Mouse (Mus musculus): ENCODE results near the gene Sptssa. TPM values are rescaled to one million over a fixed set of nuclear protein-coding genes. Genes with fewer than 3 reads are reported as not detected.
"Not testable (repeated sequence)": the region's sequence is repeated elsewhere in the genome, so short reads cannot be mapped to it uniquely, and the experiment has no call there.

Gene Sptssa
- total and polyA plus RNA-seq, 2 experiments from 2014 or later, result 66.0 to 222 TPM

DNA sequence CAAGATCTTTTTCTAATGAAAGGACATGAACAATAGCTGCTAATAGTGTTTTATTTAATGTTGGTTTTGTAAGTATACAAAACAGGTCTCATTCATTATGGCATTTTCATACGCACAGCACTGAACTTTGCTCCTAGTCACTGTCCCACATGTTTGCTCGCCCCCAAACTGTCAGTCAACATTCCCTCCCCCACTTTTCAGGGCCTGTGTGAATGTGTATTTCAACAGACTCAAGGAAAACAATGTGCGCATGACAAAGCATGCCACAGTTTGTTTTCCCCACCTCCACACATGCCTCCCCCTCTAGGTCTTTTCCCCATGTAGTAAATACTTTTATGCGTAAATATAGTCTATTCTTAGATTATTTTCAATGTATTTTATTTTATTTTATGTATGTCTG, 14.9 kb upstream of the Sptssa start:
- Histone ChIP-seq H3K9ac (replicated peaks; ENCODE audit: low read length) (no peak overlapping the region), H3K4me2 (ENCODE audit: low read depth, low read length) (no peak overlapping the region), H3K27ac (no peak overlapping the region), H3K4me1 (ENCODE audit: insufficient read depth, low read length) (no peaks in the 10 kb centered on the region), H3K9me3 (ENCODE audit: low read length) (no peaks in the 10 kb centered on the region), H3K4me3 (ENCODE audit: low read length) (no peak overlapping the region), H3K36me3 (ENCODE audit: insufficient read depth, low read length) (peaks cover 17% of the 10 kb centered on the region; the same call in 1 of the 2 replicates), H3K27me3 (ENCODE audit: insufficient read depth, low read length) (no peaks in the 10 kb centered on the region)
- DNase-seq (ENCODE audit: low spot score), result no peak
- no peak for ATAC-seq
- no peak for TF ChIP-seq CTCF (IDR thresholded peaks at IDR 0.05; ENCODE audit: low read depth)
- 87% methylated on average over 4 of the region's 4 CpGs for WGBS

DNA sequence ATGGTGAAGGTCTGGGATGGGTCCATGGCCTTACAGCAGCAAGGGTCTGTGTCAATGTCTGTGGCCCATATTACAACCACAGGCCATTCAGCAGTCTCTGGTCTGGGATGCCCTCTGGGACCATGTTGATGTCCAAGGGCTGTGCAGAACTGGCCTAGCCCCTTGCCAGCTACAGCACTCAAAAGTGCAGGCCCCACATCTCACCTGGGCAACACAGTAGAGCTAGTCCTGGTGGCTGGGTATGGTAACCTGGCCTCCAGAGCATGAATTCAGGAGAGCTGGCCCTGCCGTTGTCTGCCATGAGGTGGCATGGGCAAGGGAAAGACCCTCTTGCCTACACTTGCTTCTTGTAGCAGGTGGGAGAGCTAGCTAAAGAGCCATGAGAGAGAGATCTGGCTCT, 11.8 kb upstream of the Sptssa start:
- H3K36me3 ChIP-seq (ENCODE audit: insufficient read depth, low read length), result peaks cover 17% of the 10 kb centered on the region; the same call in 1 of the 2 replicates
- WGBS, result 100% methylated on average over 1 of the region's 1 CpGs
- H3K9me3 ChIP-seq (ENCODE audit: low read length), result no peaks in the 10 kb centered on the region
- no peak overlapping the region for H3K4me2 ChIP-seq (ENCODE audit: low read depth, low read length)
- H3K4me3 ChIP-seq (ENCODE audit: low read length), result no peak overlapping the region
- no peaks in the 10 kb centered on the region for H3K4me1 ChIP-seq (ENCODE audit: insufficient read depth, low read length)
- ATAC-seq (no peak; the same call in 1 of the 2 replicates), DNase-seq (ENCODE audit: low spot score) (no peak)
- H3K27me3 ChIP-seq (ENCODE audit: insufficient read depth, low read length), result no peaks in the 10 kb centered on the region
- no peak overlapping the region for H3K9ac ChIP-seq (replicated peaks; ENCODE audit: low read length)
- no peak overlapping the region for H3K27ac ChIP-seq
- no peak for TF ChIP-seq CTCF (IDR thresholded peaks at IDR 0.05; ENCODE audit: low read depth)

DNA sequence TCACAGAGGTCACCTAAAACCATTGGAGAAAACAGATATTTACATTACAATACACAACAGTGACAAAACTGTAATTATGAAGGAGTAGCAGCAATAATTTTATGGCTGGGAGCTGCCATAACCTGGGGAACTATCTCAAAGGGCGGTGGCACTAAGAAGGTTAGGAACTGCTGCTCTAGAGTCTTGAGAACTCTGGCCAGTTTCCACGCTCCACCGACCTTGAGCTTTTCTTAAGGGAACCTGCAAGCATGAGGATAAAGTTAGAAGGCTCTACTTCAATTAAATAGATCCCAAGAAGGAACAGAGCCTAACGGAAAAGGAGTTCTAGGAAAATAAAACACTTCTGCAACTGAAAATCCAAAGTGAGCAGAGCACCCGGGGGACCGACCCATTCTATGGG, 9.2 kb upstream of the Sptssa start:
- ATAC-seq, result no peak
- peaks cover 1% of the 10 kb centered on the region; the same call in 1 of the 2 replicates for H3K36me3 ChIP-seq (ENCODE audit: insufficient read depth, low read length)
- H3K9ac ChIP-seq (replicated peaks; ENCODE audit: low read length), result no peak overlapping the region
- H3K9me3 ChIP-seq (ENCODE audit: low read length), result no peaks in the 10 kb centered on the region
- no peaks in the 10 kb centered on the region for H3K4me1 ChIP-seq (ENCODE audit: insufficient read depth, low read length)
- no peak for DNase-seq (ENCODE audit: low spot score)
- H3K4me3 ChIP-seq (ENCODE audit: low read length), result no peak overlapping the region
- H3K4me2 ChIP-seq (ENCODE audit: low read depth, low read length), result no peak overlapping the region
- no peaks in the 10 kb centered on the region for H3K27me3 ChIP-seq (ENCODE audit: insufficient read depth, low read length)
- no peak overlapping the region for H3K27ac ChIP-seq
- TF ChIP-seq CTCF (IDR thresholded peaks at IDR 0.05; ENCODE audit: low read depth), result no peak
- WGBS, result 86% methylated on average over 6 of the region's 6 CpGs

DNA sequence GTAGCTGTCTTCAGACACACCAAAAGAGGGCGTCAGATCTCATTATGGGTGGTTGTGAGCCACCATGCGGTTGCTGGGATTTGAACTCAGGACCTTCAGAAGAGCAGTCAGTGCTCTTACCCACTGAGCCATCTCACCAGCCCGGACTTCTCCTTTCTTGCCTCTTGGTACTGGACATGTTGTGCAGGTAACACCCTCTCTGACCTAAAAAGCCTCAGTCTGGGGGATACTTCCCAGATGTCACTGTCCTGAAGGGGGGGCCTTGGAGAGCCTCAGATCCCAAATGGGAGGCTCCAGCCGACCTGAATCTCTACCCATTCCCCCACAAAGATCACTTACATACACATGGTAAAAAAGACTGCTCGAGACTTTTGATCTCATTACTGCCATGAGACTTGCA, 5.1 kb upstream of the Sptssa start:
- not testable (repeated sequence) for H3K27me3 ChIP-seq (ENCODE audit: insufficient read depth, low read length); H3K4me2 ChIP-seq (ENCODE audit: low read depth, low read length); DNase-seq (ENCODE audit: low spot score); ATAC-seq; H3K4me3 ChIP-seq (ENCODE audit: low read length); H3K4me1 ChIP-seq (ENCODE audit: insufficient read depth, low read length); H3K9me3 ChIP-seq (ENCODE audit: low read length); H3K9ac ChIP-seq (replicated peaks; ENCODE audit: low read length); H3K36me3 ChIP-seq (ENCODE audit: insufficient read depth, low read length); H3K27ac ChIP-seq
- WGBS, result 81% methylated on average over 5 of the region's 5 CpGs

DNA sequence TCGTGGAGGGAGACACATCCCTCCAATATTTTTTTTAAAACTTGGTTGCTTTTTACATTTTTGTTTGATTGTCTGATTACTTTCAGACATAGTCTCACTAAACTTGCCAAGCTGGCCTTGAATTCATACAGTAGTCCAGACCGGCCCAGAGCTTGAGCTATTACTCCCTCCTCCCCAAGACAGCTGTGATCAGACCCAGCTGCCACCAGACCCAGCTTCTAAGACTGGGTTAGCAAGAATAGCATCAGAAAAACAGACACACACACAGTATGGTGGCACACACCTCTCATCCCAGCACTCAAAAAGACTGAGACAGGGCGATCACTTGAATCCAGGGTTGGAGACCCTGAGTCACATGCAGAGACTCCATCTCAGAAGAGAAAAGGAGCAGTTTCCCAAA, 3.5 kb upstream of the Sptssa start:
- H3K9me3 ChIP-seq (ENCODE audit: low read length), result no peaks in the 10 kb centered on the region
- H3K4me3 ChIP-seq (ENCODE audit: low read length), result no peak overlapping the region
- no peak overlapping the region for H3K4me2 ChIP-seq (ENCODE audit: low read depth, low read length)
- H3K4me1 ChIP-seq (ENCODE audit: insufficient read depth, low read length), result 0 out of 2 replicates have a peak, but pooled peaks cover under 1% of the 10 kb centered on the region
- no peaks in the 10 kb centered on the region for H3K27me3 ChIP-seq (ENCODE audit: insufficient read depth, low read length)
- no peak for ATAC-seq
- WGBS, result 85% methylated on average over 3 of the region's 3 CpGs
- no peak for TF ChIP-seq CTCF (IDR thresholded peaks at IDR 0.05; ENCODE audit: low read depth)
- H3K27ac ChIP-seq, result no peak overlapping the region
- DNase-seq (ENCODE audit: low spot score), result no peak
- no peaks in the 10 kb centered on the region for H3K36me3 ChIP-seq (ENCODE audit: insufficient read depth, low read length)
- no peak overlapping the region for H3K9ac ChIP-seq (replicated peaks; ENCODE audit: low read length)

DNA sequence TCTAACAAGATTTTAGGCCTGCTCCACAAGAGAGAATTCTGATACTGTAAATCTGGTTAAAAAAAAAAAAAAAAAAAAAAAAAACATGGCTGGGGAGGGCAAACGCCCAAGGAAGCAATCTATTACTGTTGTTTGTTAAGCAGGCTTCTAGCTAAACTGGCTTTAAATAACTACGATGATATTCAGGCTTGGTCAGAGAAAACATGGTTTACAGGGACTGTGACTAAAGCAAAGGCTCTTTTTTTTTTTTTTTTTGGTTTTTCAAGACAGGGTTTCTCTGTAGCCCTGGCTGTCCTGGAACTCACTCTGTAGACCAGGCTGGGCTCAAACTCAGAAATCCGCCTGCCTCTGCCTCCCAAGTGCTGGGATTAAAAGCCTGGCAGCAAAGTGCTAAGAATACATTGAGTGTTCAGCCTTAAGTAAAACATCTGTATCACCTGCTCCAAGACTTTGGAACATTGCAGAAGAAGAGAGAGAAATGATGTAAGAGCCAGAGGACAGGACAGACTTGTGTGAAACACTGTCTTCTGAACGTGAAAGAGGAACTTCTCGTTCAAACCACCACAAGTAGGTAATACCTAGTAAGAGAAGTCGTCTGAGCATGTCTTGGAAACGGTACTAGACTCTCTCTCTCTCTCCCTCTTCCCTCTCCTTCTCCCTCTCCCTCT, 2.2 kb upstream of the Sptssa start:
- no peak for DNase-seq (ENCODE audit: low spot score)
- Histone ChIP-seq H3K4me3 (ENCODE audit: low read length) (no peak overlapping the region), H3K27me3 (ENCODE audit: insufficient read depth, low read length) (no peaks in the 10 kb centered on the region), H3K9me3 (ENCODE audit: low read length) (no peaks in the 10 kb centered on the region), H3K4me1 (ENCODE audit: insufficient read depth, low read length) (peaks cover 5% of the 10 kb centered on the region; the same call in 1 of the 2 replicates), H3K9ac (replicated peaks; ENCODE audit: low read length) (no peak overlapping the region), H3K4me2 (ENCODE audit: low read depth, low read length) (no peak overlapping the region), H3K27ac (no peak overlapping the region), H3K36me3 (ENCODE audit: insufficient read depth, low read length) (no peaks in the 10 kb centered on the region)
- WGBS, result 81% methylated on average over 7 of the region's 7 CpGs
- TF ChIP-seq CTCF (IDR thresholded peaks at IDR 0.05; ENCODE audit: low read depth), result no peak
- ATAC-seq, result no peak

DNA sequence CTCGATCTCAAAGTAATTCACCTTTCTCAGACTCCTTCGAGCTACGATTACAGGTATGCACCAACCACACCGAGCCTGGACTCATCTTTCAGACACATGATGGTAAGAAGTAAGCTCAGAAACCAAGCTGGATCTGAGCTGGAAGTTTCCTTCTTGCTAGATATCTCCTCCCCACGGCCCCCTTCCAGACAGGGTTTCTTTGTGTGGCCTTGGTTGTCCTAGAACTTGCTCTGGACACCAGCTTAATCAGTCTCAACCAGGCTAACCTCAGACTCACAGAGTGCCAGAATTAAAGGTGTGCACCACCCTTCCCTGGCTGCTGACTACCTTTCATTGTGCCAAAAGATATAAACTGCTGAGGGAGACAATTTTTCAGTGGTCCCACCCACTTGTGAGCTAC, 1.6 kb upstream of the Sptssa start:
- Histone ChIP-seq H3K36me3 (ENCODE audit: insufficient read depth, low read length) (no peaks in the 10 kb centered on the region), H3K27ac (no peak overlapping the region), H3K9me3 (ENCODE audit: low read length) (no peaks in the 10 kb centered on the region), H3K9ac (replicated peaks; ENCODE audit: low read length) (no peak overlapping the region), H3K4me2 (ENCODE audit: low read depth, low read length) (no peak overlapping the region), H3K4me1 (ENCODE audit: insufficient read depth, low read length) (peaks cover 5% of the 10 kb centered on the region; the same call in 1 of the 2 replicates), H3K4me3 (ENCODE audit: low read length) (no peak overlapping the region), H3K27me3 (ENCODE audit: insufficient read depth, low read length) (no peaks in the 10 kb centered on the region)
- WGBS, result 95% methylated on average over 5 of the region's 5 CpGs
- TF ChIP-seq CTCF (IDR thresholded peaks at IDR 0.05; ENCODE audit: low read depth), result no peak
- DNase-seq (ENCODE audit: low spot score) (no peak), ATAC-seq (no peak)

Data from hindbrain, postnatal 0 days (tissue).